Mouse (Mus musculus) cerebellum, adult 2 months (tissue): ENCODE measurements at regions not wholly inside any gene's neighbourhood (a gene's known extent, or its start where the extent isn't known, plus 50 kb on each side); places are given as distances from the start of the nearest gene placed in this dataset.

Experiments
- CTCF ChIP-seq: fragments of 200-500 bp; IDR thresholded peaks from 2 replicates; pipeline ENCODE4 v1.5.1; 2011; ENCODE audit warnings: low read depth, mild to moderate bottlenecking, control low read depth, low read length, moderate library complexity, borderline replicate concordance; ENCODE audit not compliant: insufficient read depth
- POLR2A ChIP-seq: fragments of 200-500 bp; IDR thresholded peaks from 2 replicates; pipeline ENCODE4 v1.6.1; 2011; ENCODE audit warnings: low read length, control low read depth, borderline replicate concordance; ENCODE audit not compliant: insufficient read depth

DNA sequence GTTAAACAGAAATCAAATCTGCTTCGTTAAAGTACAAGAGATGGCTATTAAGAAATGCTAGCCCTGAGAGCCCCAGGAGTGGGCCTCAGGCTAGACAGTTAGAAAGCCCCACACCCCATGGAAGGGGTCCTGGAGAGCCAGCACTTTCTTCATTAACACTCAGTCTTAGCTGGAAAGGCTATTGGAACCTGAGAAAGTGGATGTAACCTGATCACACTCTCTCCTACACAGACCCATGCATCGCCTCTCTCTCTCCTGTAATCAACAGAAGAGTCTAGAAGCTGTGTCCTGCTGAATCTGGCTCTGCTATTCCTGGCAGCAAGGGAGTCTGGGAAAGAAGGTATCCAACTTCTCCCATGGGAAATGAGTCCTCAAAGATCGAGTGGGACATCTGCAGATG is 64.8 kb upstream of the Atl2 start:
- TF ChIP-seq POLR2A: no peak
- TF ChIP-seq CTCF: no peak
